Mouse (Mus musculus) midbrain, embryonic 16.5 days (tissue): ENCODE measurements around the gene Atrnl1. TPM values are rescaled to one million over a fixed set of nuclear protein-coding genes. Genes with fewer than 3 reads are reported as not detected.

Experiments
- ATAC-seq: fragments of 200-750 bp; cut with Nextera tagmentation; 2 replicates; pipeline ENCODE4 v1.8.0; 2017; ENCODE audit warnings: moderate TSS enrichment
- H3K27ac ChIP-seq: fragments of 300-500 bp; sonication (generic); 2 replicates; pipeline ENCODE4 v1.5.1; 2014; ENCODE audit warnings: mild to moderate bottlenecking, low read length, mixed read lengths
- H3K27me3 ChIP-seq: fragments of 300-500 bp; sonication (generic); 2 replicates; pipeline ENCODE4 v1.6.1; 2014; ENCODE audit warnings: low read depth, low read length, mixed read lengths; ENCODE audit not compliant: control insufficient read depth, insufficient read depth
- H3K36me3 ChIP-seq: fragments of 300-500 bp; sonication (generic); 2 replicates; pipeline ENCODE4 v1.6.1; 2014; ENCODE audit warnings: mild to moderate bottlenecking, low read length, moderate library complexity, mixed read lengths; ENCODE audit not compliant: control insufficient read depth, insufficient read depth
- H3K4me1 ChIP-seq: fragments of 300-500 bp; sonication (generic); 2 replicates; pipeline ENCODE4 v1.6.1; 2014; ENCODE audit warnings: mild to moderate bottlenecking, low read length, mixed read lengths; ENCODE audit not compliant: control insufficient read depth, insufficient read depth
- H3K4me2 ChIP-seq: fragments of 300-500 bp; sonication (generic); 2 replicates; pipeline ENCODE4 v1.6.1; 2014; ENCODE audit warnings: mild to moderate bottlenecking, low read length, mixed read lengths
- H3K4me3 ChIP-seq: fragments of 300-500 bp; sonication (generic); 2 replicates; pipeline ENCODE4 v1.5.1; 2014; ENCODE audit warnings: low read depth, mild to moderate bottlenecking, low read length, moderate library complexity, mixed read lengths
- H3K9ac ChIP-seq: fragments of 300-500 bp; sonication (generic); 2 replicates; pipeline ENCODE4 v1.6.1; 2014; ENCODE audit warnings: low read depth, low read length, mixed read lengths
- H3K9me3 ChIP-seq: fragments of 300-500 bp; sonication (generic); replicated peaks from 2 replicates; pipeline ENCODE4 v1.6.1; 2014; ENCODE audit warnings: mild to moderate bottlenecking, low read length, mixed read lengths; ENCODE audit not compliant: control insufficient read depth, poor library complexity, severe bottlenecking
- WGBS: fragments of 180-500 bp; shearing (Covaris S2); extraction: QIAGEN DNeasy Blood & Tissue Kit; methylation state at CpG from one replicate; pipeline ENCODE4 v1.1.7; 2014; 5-methylcytosine and 5-hydroxymethylcytosine counted together
- polyA plus RNA-seq: library from polyadenylated mRNA; unstranded; fragments of >200 nt; fragmentation: Nextera tagmentation; extraction: Ambion mirVana; gene quantifications from 2 replicates; pipeline ENCODE4 v1.2.1, GENCODE M21; 2015

Gene Atrnl1
- 8.1 and 8.3 TPM in 2 replicates for polyA plus RNA-seq

DNA sequence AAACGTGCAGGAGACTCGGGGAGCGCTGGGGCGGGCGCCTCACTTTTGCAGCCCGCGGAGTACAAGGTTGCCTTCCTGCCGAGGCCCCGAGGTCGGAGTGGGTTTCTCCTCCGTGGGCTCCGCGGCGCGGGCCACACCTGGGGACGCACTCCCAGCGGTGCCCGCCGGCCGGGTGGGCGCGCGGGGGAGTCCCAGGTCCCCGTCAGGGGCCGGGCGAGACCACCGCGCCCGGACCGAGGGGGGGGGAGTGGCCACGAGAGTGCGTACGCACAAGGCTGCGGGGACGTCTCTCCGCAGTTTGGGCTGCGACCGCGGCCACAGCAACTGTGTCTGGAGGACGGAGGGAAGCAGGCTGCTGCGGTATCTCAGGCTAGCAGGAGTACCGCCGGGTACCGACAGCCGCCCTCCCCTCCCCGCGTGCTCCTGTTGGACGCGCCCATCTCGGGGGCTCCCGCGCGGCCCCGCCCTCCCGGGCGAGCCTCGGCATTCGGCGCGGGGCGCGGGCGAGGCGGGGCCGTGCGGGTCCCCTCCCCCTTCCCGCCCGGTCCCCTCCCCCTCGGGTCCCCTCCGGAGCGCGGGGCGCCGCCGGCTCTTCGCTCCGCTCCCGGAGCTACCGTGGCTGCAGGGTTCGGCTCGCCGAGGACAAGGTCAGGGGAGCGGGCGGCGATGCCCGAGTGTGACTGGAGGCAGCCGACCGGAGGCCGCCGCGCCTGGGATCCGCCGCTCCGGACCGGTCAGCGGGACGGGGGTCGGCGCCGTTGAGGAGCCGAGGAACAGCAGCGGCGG lies at the start of gene Atrnl1:
Gene Atrnl1, plus strand, starts transcription at position 559 of the 786 bp plus-strand sequence.
- Histone ChIP-seq H3K9ac (peak within 1 kb of the TSS; percentile 80), H3K9me3 (no peaks in the 10 kb centered on the region), H3K36me3 (no peaks in the 10 kb centered on the region), H3K4me1 (peaks cover 22% of the 10 kb centered on the region), H3K27me3 (no peaks in the 10 kb centered on the region), H3K27ac (peak within 1 kb of the TSS; percentile 98), H3K4me3 (peak within 1 kb of the TSS; percentile 78), H3K4me2 (peak within 1 kb of the TSS; percentile 84)
- peak; percentile 90 for ATAC-seq
- WGBS = under 1% methylated on average over 76 of the region's 103 CpGs

DNA sequence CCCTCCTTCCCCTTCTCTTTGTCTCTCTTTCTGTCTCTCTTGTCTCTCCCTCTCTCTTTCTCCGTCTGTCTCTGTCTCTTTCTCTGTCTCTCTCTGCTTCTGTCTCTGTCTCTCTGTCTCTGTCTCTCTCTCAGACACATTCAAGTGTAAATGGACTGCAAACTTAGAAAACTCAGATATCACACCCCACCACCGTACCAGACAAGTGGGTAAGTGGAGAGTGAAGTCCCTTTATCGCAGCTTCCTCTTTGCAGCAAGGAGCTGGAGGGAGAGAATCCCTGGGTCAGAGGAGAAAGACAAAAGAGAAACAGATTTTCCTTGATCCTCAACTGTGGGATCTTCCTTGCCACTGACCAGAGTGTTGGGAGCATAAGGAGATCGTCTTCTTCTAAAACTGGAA lies 49.3 kb upstream of the Atrnl1 start:
- no peaks in the 10 kb centered on the region for H3K27me3 ChIP-seq
- no peaks in the 10 kb centered on the region for H3K9me3 ChIP-seq
- peaks cover 3% of the 10 kb centered on the region; the same call in 1 of the 2 replicates for H3K4me1 ChIP-seq
- H3K9ac ChIP-seq = no peak overlapping the region
- no peaks in the 10 kb centered on the region for H3K36me3 ChIP-seq
- no peak overlapping the region for H3K4me3 ChIP-seq
- ATAC-seq = no peak
- H3K4me2 ChIP-seq = no peak overlapping the region
- 74% methylated on average over 4 of the region's 4 CpGs for WGBS
- H3K27ac ChIP-seq = no peak overlapping the region

DNA sequence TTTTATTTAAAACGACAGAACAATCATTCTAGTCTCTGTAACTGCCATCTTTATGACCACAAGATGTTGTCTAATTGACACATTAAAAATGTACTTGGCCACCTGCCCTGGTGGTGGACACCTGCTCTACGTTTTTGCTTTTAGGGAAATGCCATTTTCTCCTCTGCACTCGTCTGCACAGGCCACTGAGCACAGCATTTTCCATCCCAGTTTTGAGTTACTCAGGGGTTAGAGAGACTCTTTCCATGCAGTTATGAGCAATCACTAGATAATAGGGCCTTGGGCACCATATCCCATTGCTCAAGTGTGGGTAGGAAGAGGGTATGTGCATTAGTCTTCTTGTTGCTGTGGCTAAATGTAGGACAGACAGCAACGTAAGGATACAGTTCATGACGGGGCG lies 41.8 kb upstream of the Atrnl1 start:
- ATAC-seq = no peak
- Histone ChIP-seq H3K27ac (no peak overlapping the region), H3K9ac (no peak overlapping the region), H3K4me1 (peaks cover 7% of the 10 kb centered on the region; the same call in 1 of the 2 replicates), H3K36me3 (no peaks in the 10 kb centered on the region), H3K4me2 (no peak overlapping the region), H3K27me3 (no peaks in the 10 kb centered on the region), H3K4me3 (no peak overlapping the region), H3K9me3 (no peaks in the 10 kb centered on the region)
- 83% methylated on average over 6 of the region's 6 CpGs for WGBS

DNA sequence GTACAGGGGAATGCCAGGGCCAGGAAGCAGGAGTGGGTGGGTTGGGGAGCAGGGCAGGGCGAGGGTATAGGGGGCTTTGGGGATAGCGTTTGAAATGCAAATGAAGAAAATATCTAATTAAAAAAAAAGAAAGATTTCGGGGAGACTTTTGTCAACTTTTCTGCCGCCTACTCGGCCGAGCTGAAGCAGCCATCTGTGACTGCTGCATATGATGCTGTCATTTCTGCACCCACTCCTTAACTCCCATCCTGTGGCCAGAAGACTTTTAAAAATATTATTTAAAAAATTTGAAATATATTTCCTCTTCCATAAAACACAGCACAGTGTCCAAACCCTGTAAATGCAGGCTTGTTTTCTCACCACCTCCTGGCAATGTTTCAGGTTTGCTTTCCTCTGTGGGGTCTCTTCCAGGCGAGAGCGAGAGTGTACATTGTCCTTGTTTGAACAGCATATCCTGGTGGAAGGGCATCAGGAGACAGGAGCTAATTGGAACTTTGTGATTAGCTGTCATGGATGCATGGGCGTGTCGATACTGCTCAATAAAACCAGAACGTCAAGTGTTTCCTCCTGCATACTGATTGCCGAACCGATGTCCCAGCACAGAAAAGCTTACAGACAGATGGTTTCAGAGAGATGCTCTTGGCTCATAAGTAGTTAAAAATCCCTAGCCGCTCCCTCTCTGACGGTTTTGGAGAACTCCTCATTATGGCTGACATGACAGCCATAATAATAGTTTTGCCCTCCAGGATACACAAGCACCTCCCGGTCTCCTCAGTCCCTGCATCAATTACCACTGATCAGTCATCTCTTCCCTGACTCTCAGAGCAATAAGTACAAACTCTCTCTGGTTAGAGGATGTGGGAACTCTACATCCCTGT lies 38.2 kb upstream of the Atrnl1 start:
- H3K4me2 ChIP-seq = no peak overlapping the region

DNA sequence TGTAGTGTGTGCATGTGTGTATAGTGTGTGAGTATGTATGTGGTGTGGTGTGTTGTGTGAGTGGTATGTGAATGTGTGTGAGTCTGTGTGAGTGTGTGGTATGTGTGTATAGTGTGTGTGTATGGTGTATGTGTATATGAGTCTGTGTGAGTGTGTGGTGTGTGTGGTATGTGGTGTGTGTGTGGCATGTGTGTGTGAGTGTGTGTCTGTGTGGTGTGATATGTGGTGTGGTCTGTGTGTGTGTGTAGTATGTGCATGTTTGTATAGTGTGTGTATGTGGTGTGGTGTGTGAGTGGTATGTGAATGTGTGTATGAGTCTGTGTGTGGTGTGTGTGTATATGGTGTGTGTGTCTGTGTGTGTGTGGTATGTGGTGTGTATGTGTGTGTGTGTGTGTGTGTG lies 37.4 kb upstream of the Atrnl1 start:
- Histone ChIP-seq H3K4me3 (no peak overlapping the region), H3K36me3 (no peaks in the 10 kb centered on the region), H3K4me2 (no peak overlapping the region), H3K4me1 (peaks cover 15% of the 10 kb centered on the region), H3K27me3 (no peaks in the 10 kb centered on the region), H3K9ac (no peak overlapping the region), H3K9me3 (no peaks in the 10 kb centered on the region), H3K27ac (no peak overlapping the region)
- ATAC-seq = no peak

More for the DNA sequence above, 38.2 kb upstream of the Atrnl1 start:
- Histone ChIP-seq H3K9ac (no peak overlapping the region), H3K27ac (no peak overlapping the region), H3K4me3 (no peak overlapping the region), H3K9me3 (no peaks in the 10 kb centered on the region), H3K27me3 (no peaks in the 10 kb centered on the region), H3K4me1 (peaks cover 15% of the 10 kb centered on the region), H3K36me3 (no peaks in the 10 kb centered on the region)
- WGBS = 46% methylated on average over 16 of the region's 16 CpGs
- ATAC-seq = peak; percentile 66

DNA sequence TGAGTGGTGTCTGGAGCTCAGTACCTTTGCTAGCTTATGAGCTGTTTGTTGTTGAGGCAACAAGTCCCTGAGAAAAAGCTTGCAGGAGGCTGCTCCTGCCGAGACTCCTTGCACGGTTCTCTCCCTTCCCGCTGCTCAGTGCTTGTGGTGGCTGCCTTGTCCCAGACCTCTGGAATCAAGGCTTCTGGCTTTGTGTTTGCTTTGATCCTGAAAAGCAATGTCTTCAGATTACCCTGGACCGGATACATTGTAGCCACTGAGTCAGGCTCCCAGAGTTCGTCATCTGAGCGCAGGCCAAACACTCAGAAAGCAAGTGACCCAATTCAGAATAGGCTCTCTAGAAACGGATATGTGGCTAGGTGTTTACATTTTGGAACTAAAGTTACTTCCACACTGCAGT lies 35.8 kb upstream of the Atrnl1 start:
- no peaks in the 10 kb centered on the region for H3K9me3 ChIP-seq

DNA sequence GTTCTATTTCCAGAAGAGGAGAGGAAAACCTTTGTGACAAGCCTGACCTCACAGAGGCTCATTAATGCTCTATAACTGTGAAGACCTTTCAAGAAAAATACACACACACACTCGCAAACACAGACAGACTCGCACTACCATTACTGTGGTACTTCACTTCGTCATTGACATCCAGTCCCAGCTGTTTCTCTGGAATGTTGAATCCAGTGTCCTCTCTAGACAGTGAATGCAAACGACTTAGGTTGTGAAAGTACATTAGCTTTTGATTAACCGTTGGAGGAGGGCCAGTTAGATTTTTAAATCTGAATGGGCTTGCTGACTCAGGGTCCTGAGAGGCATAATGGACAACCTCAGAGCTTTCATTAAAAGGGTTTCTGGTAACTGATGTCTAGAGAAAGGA lies 34.0 kb upstream of the Atrnl1 start:
- H3K9me3 ChIP-seq = no peaks in the 10 kb centered on the region
- no peaks in the 10 kb centered on the region for H3K36me3 ChIP-seq
- no peak overlapping the region for H3K4me2 ChIP-seq
- no peak overlapping the region for H3K4me3 ChIP-seq
- 16% methylated on average over 5 of the region's 5 CpGs for WGBS
- H3K4me1 ChIP-seq = peaks cover 15% of the 10 kb centered on the region
- H3K9ac ChIP-seq = no peak overlapping the region
- no peaks in the 10 kb centered on the region for H3K27me3 ChIP-seq
- ATAC-seq = 0 out of 2 replicates have a peak, but pooled peaks have one; percentile 27
- peak overlapping the region; percentile 5; the same call in 1 of the 2 replicates for H3K27ac ChIP-seq

More for the DNA sequence above, 35.8 kb upstream of the Atrnl1 start:
- H3K9ac ChIP-seq = no peak overlapping the region
- no peaks in the 10 kb centered on the region for H3K27me3 ChIP-seq
- WGBS = 88% methylated on average over 7 of the region's 7 CpGs
- no peak for ATAC-seq
- peaks cover 15% of the 10 kb centered on the region for H3K4me1 ChIP-seq
- H3K4me3 ChIP-seq = no peak overlapping the region
- no peaks in the 10 kb centered on the region for H3K36me3 ChIP-seq
- H3K4me2 ChIP-seq = no peak overlapping the region
- no peak overlapping the region for H3K27ac ChIP-seq

DNA sequence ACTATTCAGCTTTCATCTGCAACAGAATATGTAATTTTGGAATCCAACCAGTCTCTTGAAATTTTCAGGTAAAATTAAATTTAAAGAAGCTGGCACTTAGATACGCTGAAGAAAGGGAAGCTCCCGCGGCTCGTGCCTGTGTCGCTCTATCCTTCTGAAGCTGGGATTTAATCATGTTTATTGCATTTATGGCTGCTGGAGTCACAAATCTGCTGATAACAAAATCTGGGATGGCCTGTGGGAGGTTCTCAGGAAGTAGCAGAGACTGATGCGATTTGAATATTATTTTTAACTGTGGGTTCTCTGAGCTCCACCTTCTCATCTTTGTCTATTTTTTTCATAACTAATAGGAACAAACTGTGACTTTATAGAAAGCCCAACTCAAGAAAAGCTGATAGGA lies 33.6 kb upstream of the Atrnl1 start:
- Histone ChIP-seq H3K36me3 (no peaks in the 10 kb centered on the region), H3K9me3 (no peaks in the 10 kb centered on the region), H3K4me2 (no peak overlapping the region), H3K27ac (peak overlapping the region; percentile 5; the same call in 1 of the 2 replicates), H3K9ac (no peak overlapping the region), H3K4me1 (peaks cover 15% of the 10 kb centered on the region), H3K27me3 (no peaks in the 10 kb centered on the region), H3K4me3 (no peak overlapping the region)
- 44% methylated on average over 6 of the region's 6 CpGs for WGBS
- no peak for ATAC-seq

DNA sequence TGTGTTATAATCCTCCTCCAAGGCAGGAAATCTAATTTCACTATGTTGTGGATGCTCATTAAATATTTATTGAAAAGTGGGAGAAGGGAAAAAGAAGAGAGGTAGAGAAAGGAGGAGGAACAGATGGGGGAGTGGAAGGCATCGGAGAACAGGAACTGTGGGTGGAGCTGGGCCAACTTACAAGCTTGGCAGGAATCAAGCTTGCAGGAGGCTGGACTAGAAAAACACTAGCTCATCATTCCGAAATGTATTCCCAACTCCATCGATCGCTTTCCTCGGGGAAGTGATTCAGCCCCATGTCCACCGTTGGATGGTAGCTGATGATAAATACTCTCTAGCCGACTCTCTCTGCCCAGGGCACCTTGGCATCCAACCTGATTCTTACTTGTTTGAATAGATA lies 29.9 kb upstream of the Atrnl1 start:
- Histone ChIP-seq H3K4me1 (peaks cover 9% of the 10 kb centered on the region), H3K27ac (no peak overlapping the region), H3K4me2 (no peak overlapping the region), H3K9ac (no peak overlapping the region), H3K36me3 (no peaks in the 10 kb centered on the region), H3K27me3 (no peaks in the 10 kb centered on the region), H3K4me3 (no peak overlapping the region), H3K9me3 (no peaks in the 10 kb centered on the region)
- ATAC-seq = no peak
- 71% methylated on average over 7 of the region's 7 CpGs for WGBS
